Mouse (Mus musculus) erythroblast, embryonic 14.5 days (primary cell): ENCODE data around the gene Col9a3.

ENCODE experiments used
- GATA1 ChIP-seq: IDR thresholded peaks from 2 replicates; pipeline ENCODE4 v1.6.1; 2012; ENCODE audit warnings: low read length, inconsistent platforms, mixed read lengths
- TAL1 ChIP-seq: IDR thresholded peaks from 3 replicates; pipeline ENCODE4 v1.6.1; 2012; ENCODE audit warnings: low read length, inconsistent platforms, mixed read lengths

- TF ChIP-seq GATA1 (no peak), TAL1 (no peak)
Measured at GRCm38 (mm10) chr2:180578686-180579085, 18.9 kb upstream of the Col9a3 start.
